Mouse (Mus musculus) hindlimb bud, embryonic 11.5 days (tissue): Measurements from ENCODE around the gene Orm1.

Source experiments
- DNase-seq: peaks from one replicate; pipeline ENCODE4 v3.0.0-alpha.2; 2012; ENCODE audit warnings: low read depth, low spot score; ENCODE audit errors: extremely low spot score

Gene Orm1

DNA sequence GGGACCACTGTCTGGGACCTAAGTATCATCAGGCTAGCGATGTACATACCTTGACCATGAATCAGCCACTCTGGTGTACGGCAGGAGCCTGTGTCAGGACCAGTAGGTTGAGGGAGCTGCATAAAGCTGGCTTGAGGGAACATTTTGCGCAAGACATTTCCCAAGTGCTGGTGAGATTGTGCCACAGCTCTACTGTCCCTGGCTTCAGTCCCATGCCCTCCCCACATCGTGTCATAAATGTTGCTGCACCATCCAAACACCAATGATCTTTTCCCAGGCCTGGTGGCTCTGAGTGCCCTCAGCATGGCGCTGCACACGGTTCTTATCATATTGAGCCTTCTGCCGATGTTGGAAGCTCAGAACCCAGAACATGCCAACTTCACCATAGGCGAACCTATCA lies at the start of gene Orm1:
Gene Orm1, plus strand, starts transcription at position 266 of the 400 bp plus-strand sequence.
- no peak for DNase-seq

DNA sequence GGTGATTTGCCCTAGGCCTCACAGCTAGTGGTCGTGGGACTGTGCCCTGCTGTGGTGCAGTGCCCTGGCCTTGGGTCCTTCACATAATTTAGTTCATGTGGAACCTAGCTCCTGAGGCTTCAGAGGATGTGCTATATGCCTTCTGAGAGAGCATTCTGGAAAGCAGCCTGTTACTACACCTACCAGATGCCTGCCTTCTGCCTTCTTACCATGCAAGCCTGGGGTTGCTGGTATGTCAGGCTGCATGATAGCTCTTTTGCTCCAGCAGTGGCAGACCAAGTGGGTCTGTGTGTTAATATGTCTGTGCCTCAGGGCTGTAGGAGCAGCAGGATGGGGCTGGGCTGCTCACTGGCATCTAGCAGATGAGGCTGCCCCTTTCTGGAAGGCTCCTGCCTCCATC lies 48.7 kb upstream of the Orm1 start:
- no peak for DNase-seq

DNA sequence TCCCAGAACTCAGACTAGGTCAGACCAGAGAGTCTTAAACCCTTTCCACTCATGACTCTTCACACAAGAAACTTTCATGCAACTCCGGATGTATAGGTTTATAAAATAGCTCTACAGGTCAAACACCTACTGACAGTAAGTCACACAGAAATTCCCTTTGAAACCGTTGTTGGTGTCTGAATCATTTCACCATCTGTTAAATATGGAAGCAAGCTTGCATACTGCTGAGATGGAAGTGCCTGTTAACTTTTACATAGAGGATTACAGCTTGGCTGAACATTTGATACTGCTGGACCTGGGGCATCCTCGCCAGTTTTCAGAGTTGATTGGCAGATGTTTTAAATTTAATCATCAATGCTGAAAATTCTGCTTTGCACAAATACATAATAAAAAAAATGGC lies 48.1 kb upstream of the Orm1 start:
- no peak for DNase-seq

DNA sequence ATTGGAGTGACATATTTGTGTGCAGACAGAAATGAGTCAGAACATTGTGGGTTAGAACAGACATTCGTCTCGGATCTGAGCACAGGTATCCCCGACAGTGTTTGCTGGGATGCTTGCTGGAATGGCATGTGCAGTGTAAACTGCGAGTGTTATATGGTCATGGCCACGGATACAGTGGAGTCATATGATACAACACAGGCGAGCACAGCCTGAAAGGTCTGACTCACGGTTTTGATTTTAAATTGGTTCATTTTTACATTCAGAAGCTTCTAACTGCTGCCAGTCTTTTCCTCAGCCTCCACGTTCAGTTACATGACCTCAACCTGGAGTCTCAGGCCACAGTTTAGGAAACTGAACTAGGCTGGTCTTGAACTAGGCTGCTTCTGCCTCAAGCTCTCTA lies 47.5 kb upstream of the Orm1 start:
- DNase-seq: no peak

DNA sequence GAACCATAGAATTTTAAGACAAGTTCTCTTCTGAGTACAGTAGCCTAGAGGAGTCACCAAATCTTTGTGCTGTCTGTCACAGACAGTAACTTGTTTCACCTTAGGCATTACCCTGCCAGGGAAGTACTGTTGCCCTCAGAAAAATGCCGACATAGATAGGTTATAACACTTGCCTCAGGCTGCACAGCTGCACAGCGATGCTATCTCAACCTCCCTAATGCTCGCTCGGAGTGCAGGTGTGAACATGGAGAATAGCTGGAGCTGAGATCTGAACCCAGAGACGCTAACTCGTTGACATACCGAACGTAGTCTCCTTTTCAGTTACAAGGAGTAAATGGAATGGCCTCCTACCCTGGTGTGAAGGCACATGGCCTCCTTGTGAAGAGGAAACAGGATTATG lies 46.2 kb upstream of the Orm1 start:
- DNase-seq: no peak

DNA sequence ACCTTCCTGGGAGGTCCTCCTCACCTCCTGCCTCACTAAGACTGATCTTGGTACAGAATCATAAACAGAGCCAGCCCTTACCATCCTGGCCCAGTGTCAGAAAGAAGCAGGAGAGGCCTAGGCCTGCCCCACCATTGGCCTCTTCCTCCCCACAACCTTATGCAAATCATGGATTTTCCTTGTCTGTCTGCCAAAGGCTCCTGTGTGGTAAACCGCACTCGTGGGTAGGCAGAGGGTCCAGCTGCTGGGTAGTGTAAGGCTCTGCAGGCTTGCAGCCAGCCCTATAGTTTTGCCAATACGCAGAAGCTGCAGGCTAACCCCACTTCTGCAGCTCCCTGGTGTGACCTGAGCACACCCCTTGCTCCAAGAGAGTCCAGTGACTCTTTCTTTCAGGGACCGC lies 41.7 kb upstream of the Orm1 start:
- DNase-seq: no peak

DNA sequence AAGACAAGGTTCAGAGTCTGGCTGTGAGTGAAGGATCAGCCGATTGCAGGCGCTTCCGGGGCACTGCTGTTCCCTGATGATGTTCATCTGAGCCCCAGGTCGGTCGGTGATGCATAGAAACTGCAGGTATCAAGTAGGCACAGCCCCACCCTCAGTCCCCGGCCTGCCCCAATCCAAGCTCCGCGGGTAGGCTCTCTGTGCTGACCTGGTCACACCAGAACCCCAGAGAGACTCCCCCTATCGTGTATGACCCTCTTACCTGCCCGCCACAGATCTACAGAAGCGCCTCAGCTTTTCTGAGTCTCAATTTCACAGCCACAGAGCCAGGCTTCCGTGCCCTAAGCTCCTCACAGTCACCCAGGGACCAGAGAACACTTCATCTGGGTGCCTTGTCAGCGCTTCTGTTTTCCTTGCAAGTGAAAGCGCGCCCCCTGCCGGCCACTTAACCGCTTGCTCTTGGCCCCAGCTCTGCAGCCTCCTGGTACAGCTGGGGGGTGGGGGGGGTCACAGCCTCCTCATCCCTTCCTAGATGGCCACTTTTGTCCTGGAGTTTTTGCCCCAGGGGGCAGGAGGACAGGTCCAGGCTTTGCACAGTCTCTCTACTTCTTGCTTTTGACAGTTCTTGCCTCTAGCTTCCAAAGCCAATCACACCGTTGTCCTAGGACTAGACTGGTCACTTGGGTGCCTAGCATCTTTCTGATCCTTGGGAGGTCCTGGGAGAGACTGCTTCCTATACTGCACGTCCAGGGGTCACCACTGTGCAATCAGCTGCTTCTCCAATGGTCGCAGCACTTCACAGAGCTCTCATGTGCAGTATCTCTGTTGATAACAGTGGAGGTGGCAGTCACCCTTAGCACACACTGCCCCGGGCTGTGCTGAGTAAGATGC lies 36.9 kb upstream of the Orm1 start:
- peak; percentile 37 for DNase-seq

DNA sequence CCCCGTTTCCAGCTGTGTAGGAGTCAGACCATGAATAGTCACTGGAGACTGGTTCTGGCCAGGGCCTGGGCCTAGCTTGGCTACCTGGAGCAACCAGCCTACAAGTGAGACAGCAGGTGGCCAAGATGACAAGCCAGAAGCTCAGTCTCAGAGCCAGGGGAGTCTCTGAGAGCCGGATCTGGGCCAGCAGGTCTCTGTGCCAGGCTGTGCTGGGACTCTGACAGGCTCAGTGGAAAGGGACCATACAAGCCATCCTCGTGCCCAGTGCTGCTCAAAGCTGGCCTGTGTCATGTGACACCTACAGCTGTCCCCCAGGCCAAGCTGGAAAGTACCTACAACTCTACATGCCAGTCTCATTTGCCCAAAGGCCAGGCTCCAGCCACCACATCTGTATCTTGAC lies 36.0 kb upstream of the Orm1 start:
- no peak for DNase-seq

DNA sequence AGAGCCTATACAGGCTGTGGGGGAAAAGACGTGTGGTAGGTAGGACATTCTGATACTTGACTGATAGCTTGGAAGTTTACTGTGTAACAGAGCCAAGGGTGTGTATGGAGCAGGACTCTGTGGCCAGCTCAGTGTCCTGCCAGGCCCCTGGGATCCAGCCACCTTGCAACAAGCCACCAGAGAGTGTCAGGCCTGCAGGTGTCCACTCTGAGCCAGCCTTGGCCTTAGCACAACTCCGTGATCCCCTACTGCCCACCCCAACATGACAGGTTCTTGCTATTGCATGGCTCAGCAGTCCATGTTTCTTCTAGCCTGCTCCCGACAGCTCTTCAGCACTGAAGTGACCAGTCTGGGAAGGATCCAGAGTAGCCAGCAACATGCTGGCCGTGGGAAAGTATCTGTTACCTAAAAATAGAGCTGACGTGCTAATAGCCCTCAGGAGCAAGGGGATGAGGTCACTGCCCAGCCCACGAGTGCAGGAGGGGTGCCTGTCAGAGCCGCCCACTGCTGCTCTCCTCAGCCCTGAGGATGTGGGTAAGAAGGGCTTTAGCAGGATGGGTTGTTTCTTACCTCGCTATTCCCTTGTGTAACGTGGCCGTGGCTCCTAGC lies 34.0 kb upstream of the Orm1 start:
- no peak for DNase-seq

DNA sequence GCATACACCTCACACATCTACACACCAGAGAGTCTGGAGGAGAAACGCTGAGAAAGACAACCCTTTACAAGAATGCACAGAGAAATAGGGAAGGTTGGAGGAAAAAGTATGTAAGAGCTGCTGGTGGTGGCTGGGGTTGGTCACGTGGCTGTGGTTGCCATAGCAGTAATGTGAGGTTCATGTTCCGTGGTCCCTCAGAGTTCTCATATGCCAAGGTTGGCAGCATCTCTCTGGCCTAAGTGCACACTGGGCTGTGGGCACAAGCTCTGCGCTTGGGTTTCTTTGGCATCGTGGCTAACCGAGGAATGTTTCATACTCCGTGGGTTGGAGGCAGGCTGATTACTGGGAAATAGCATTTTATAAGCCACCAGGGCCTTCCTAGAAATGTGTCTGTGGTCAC lies 32.9 kb upstream of the Orm1 start:
- no peak for DNase-seq

DNA sequence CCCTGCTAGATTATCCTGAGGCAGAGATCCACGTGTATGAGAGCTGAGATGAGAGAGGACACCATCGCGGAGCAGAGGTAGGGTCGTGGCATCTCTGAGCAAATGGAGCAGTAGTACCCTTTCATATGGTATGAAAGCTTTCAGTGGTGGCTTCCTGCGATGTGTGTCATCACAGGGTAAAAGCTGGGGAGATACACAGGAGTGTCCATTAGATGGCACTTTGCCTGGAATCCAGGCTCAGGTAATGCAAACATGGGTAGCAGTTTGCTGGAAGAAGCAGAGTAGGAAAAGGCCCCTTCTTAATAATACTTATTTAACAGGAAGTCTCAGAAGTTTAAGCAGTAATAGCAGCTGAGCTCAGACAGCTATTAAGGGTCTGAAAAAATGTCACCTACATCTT lies 30.3 kb upstream of the Orm1 start:
- no peak for DNase-seq

DNA sequence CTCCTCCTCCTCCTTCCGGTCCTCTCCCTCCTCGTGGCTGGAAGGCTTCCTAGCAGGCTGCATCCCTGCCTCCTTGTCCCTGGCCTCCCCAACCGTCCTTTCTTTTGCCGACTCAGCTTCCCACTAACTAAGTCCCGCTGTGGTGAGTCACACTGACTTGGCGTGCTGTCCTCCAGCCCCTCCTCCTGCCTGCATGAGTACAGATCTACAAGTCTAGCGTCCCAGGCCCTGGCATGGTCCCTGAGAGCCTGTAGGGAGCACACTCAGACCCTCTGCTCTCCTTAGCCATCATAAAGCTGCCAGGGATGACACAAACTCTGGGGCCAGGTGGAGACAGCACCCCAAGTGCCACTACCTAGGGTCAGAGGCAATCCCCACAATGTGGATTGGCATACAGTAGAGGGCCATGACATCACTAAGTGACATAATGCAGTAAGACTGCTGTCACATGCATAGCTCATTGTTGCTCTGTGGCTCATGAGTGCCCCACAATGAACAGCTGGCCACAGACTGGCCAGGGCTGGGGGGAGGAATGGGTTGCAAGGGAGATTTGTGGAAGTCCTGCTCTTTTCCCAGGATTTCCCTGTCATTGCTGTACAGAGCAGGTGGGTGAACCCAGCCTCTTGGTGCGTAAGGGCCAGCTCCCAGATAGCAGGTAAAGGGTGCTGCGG lies 28.1 kb upstream of the Orm1 start:
- no peak for DNase-seq

DNA sequence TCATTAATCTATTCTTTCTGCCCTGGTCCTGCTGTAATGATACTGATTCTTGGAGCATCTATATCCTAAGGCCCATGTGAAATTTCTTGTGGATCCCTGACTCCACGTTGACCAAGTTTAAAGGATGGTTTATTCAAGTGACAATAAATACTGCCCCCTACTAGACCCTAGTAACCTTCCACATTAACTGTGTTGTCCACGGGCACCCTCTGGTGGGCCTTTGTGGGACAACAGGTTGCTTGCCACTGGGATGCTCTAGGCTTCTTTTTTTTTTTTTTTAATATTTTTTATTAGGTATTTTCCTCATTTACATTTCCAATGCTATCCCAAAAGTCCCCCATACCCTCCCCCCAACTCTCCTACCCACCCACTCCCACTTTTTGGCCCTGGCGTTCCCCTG lies 24.8 kb upstream of the Orm1 start:
- peak; percentile 12 for DNase-seq

DNA sequence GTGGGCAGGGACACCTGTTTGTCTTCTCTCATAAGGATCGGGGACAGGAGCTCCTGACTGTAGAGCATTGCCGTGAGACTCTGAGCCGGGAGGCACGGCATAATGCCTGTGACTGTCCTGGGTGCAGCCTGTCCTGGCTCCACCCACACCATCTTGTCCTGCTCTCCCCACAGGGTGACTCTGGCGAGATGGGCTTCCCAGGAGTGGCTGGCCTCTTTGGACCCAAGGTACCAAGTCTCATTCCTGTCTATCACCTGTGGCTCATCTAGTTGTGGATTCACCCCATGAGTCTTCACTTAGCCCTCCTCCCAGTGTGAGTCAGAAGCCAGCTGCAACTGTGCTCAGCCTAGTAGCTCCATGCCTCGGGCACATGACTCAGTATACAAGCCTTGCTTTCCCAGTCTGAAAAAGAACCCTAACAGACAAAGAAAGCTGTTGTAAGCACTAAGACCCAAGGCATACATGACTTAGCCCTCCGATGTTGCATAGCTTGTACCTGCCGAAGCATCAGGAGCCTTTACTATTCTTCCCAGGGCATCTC lies 21.0 kb upstream of the Orm1 start:
- DNase-seq: no peak

DNA sequence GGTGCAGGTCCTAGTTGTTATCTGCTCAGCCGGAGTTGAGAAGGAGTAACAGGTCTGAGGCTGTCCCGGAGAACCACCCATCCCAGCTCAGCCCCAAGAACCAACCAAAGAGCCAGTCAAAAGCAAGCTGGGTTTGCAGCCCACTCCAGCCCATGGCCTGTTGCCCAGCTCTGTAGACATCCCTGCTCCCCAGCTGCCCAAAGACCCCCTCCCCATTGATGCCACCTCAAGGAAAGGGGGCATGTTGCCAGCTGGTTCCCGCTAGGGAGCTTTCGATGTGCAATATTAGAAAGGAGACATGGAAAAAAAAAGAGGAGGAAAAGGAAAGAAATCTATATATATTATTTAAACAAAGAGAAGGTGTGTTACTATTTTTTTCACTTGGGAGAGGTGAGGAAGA lies 11.0 kb upstream of the Orm1 start:
- no peak for DNase-seq

DNA sequence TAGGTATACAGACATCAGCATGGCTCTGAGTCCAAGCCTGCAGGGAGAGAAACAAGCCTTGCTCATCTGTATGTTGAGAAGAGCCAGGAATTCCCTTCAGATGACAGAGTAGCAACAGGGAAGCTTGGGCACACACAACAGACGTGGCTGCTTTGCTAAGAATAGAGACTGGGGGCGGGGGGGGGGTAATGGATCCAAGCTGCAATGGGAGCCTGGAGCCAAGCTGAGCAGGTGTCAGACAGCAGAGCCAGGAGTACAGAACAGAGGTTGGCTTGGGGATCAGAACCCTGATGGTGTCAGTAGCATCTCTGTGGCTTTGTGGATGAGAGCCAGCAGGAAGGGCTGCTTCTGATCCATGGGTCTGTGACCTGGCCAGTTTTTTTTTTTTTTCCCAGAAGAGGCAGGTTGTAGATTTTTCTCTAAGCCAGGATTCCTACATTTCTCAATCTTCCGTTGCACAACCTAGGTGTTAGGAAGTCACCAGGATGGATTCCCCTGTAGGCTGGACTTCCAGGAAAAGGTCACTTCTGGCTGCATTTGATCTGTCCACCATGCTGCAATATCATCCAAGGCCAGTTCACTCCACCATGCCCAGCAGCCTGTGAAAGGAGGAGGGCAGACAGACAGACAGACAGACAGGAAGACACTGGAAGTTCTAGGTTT lies 5.8 kb upstream of the Orm1 start:
- no peak for DNase-seq

DNA sequence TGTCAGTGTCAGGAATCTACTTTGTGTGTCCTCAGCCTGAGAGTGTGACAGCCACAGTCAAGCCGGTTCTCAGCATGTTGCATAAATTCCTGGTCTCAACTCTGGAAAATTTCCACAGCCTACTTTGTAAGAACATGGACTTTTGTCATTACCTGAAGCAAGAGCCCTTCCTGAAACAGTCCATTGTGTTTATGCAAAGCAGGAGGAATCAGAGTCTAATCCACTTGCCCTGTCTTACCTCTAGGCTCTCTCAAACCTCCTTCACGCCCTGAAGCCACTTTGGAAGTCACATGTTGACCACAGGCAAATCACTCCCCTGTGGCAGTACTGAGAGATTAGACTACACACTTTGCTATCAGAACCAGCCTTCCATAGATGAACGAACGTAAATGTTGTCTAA lies 1.9 kb upstream of the Orm1 start:
- no peak for DNase-seq

DNA sequence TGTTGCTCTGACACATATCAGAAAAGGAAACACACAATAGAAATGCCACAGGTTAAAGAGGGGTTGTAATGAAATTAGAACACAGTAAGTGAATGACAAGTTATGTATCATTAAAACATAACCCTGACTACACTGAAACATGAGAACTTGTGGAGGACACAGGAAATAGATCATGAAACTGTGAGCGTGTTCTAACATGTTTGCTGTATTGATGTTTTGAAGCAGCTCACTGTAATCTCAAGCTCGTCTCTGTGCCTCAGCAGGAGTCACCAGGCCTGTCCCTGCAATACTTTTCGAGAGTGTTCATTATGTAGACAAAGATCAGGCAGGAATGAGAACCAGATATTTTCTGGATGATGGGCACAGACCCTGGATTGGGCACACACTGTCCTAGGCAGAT lies 752 bp upstream of the Orm1 start:
- DNase-seq: no peak

DNA sequence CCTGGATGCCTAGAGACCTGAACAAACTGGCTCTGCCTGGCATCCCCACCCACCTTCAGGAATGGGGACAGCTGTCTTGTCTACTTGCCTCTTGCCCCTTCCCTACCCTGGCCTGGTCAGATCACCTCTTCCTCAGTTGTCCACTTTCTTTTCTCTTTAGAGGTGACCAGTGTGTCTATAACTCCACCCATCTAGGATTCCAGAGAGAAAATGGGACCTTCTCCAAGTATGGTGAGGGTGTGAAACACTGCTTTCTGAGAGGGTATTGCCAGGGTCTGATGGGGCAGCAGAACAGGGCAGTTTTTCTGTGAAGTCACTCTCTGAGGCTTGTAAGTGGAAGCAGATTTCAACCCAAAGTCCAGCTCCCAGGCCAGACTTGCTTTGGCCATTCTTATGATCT lies 901 bp downstream of the Orm1 start:
- no peak for DNase-seq

DNA sequence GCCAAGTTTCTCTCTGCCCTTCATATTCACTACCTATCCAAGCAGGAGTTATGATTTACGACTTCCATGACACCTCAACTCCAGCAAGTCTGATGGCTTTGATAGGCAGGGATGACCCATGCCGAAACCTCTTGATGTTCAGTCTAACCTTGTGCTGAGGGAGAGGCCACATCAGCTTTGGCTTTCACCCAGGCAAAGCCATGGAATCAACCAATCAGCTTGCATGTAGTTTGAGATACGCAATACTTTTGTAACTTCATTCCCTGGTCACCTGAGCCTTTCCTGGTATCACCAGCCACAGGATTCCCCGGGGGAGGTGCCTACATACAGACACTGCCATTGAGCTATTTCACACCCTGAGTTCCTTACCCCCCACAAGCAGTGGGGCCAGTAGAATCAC lies 2.3 kb downstream of the Orm1 start:
- DNase-seq: no peak

DNA sequence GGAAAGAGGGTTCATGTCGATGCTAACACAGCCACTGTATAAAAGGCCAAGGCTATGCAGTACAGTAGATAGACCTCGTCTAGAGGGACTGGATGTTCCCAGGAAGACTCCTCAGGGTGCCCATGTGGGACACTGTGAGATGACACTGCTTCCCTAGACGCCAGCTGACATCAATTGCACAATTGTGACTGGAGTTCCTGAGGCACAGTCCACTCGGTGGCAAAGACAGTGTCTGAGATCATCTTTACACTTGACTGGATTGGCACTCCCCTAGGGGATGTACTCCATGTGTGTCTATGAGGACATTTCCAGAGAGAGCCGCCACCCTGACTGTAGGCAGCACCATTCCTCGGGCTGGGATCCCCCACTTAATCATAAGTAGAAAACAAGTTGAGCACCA lies 4.2 kb downstream of the Orm1 start:
- DNase-seq: no peak
